Mouse (Mus musculus): ENCODE data around the gene Cacna1c.

Cacna1c gene

DNA sequence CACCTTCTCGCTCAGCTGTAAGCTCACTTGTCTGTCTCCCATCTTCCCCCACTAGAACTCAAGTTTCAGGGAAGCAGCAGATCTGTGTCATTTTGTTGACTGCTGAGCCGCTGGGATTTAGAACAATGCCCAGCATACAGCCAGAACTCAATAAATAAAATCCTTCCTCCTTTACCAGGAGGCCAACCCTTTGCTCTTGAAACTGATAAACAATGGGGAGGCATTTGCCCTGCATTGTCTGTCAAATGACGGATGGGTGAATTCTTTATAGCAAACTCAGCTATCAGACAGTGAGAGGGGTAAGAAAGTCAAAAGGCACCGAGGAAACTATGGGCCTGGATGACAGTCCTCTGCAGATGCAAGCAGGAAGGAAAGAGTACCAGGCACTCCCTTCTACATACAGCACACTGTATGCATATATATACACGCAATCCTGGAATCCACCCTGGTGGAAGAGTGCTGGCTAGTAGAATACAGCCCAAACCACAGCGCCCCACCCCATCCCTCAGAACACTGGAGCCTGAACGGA lies 187.5 kb downstream of the Cacna1c start:
- 75% methylated on average over 7 of the region's 7 CpGs for WGBS

DNA sequence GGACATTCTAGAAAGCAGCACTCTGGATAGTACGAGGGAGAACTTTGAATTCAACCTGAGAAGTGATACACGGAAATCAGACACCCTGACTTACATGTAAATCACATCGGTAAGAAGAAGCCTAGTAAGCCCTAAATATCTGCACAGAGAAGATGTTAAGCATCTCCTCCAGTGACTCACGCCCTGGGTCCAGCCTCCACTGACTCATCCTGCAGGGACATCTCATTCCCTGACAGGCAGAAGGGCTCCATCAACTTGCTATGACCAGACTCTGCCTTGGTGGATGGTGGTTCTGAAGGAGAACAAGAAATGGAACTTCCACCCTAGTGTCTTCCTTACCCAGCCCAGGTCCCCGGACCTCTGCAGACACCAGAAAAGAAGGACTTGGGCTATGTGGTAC lies 191.6 kb downstream of the Cacna1c start:
- 66% methylated on average over 5 of the region's 5 CpGs for WGBS

DNA sequence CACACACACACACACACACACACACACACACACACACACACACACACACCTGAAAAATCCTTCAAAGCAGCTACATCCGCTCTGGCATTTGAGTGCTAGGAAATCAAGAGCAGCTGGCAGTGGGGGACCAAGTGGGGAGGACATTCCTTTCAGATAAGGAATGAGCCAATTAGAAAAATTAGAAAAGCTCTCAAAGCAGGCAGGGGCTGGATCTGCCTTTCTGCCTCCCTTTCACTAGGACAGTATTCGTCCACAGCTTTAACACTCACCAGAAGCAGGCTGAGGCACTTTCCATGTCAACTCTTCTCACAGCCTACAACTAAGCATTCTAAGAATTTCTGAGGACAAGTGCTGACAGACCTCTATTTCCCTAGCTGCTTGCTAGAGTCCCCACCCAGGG lies 194.8 kb downstream of the Cacna1c start:
- 54% methylated on average over 2 of the region's 2 CpGs for WGBS

DNA sequence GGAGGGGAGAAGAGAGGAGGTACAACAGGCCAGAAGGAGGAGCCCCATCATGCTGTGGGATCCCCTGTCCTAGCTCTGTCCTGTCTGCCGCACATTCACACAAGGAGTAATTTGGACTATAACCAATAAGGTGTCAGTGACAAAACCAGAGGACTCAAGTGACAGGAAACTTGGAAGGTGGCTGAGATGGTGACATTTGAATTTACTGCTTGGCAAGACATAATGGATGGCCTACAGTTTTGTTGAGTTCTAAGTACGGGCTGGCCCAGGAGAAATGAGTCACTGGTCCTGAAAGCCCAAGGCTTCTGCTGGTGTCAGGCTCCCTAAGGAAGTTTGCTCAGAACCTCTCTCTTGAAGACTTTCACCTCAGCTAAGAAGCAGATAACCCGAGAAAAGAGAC lies 196.0 kb downstream of the Cacna1c start:
- 67% methylated on average over 3 of the region's 3 CpGs for WGBS

DNA sequence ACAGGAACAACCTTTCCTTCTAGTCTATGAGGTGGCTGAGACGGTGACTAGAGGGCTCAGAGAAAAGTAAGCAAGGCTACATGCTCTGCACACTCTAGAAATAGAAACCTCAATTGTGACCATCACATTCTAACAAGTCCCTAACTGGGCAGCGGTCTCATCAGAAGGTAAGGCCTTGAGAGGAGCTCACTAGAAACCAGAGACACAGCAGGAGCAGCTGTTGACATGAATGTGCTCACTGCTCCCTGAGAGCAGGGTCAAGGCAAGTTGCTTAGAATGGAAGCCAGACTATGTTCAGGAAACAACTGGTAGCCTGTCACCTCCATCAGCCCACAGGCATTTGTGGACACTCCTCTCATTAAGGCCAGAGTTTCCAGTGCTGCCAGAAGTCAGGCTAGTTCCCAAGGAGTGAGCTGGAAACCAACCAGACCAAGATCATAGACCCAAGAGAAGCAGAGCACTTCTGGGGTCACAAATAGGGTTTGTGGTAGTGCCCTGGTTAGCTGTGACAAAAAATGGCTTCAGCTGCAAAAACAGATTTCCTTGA lies 196.8 kb downstream of the Cacna1c start:
- WGBS = 92% methylated on average over 2 of the region's 2 CpGs

GRCm38 (mm10) chr6:118997397-118997796 lies 198.8 kb downstream of the Cacna1c start:
- WGBS = 92% methylated on average over 4 of the region's 4 CpGs

DNA sequence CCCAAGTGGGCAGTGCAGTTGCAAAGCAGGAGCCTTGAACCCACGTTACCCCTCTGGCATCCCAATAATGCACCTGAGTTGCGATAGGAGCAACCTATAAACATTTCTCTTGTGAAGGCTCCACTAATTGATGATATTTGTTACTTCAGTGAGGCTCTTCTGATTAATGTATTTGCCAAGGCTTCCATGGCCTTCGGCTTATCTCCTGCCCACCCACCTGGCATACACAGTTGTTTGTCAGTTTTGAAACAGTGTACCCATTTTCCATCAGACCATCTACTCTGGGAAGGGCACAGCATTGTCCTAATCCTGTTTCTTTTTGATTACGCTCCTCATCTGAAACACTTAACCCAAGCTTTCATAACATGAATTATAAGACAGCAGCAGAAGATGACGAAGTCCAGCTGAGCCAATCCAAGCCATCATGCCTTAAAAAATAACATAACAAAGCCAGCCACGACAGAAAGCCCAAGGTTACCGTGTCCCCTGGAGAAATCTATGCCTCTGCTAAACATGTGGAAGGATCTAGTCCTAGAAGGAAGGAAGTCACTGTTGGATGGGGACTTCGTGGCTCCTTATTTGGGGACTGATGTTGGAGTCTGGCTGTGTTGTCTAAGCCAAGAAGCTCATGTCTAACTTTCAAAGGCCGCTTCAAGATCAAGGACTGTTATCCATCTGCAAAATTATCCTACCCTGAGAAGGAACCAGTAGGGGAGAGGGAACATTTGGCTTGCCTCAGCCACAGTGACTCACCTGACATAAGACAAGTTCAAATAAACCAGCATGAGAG lies 201.8 kb downstream of the Cacna1c start:
- WGBS = 90% methylated on average over 9 of the region's 9 CpGs

DNA sequence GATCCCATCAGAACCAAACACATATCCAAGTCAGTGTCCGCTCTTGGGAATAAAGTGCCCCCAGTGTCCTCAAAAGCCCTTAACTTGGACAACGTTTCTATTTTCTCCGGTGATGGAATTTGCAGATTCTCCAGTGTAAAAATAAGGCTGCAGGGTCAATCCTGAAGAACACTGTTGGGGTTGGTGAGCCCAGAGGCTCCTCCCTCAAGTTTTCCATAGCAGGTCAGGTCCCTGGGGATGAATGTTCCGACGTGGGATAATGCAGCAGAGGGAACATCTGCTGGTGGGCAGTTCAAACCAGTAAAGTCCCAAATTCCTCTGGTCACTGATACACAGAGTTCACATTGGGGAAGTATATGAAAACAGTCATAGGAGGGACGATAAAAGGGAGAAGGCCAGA lies 203.8 kb downstream of the Cacna1c start:
- WGBS = 65% methylated on average over 6 of the region's 6 CpGs

DNA sequence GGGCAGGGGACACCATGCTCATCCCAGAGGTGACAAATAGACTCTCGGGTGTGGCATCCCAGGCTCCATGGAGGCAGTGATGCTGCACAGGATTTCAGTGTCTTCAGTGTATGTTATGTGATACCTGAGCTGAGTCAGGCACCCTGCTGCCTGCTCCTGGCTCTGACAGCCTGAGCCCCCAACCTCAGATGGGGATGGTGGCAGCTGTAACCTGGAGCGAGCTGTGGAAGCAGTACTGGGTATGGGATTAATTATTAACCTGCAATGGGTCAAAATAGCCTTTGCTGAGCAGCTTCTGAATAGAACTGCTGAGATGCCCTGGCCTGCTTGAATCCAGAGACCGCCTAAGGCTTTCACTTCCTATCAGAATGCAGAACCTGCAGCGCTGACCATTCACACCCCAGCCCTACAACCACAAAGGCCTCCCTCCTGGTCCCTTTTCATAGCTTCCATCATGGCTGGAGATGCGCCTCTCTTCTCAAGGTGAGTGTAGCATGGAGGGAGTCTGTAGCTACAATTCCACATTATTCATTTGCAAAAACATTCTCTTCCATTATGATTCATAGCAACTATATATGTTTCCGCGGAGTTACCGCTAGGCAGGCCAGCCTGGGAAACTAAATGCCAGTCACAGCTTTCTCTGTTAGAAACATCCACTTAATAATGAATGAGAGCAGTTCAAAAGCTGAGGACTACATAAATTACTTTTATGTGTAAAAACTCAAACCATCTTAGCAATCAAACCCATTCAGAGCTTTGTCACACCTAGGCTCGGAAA lies 206.0 kb downstream of the Cacna1c start:
- 69% methylated on average over 9 of the region's 9 CpGs for WGBS

DNA sequence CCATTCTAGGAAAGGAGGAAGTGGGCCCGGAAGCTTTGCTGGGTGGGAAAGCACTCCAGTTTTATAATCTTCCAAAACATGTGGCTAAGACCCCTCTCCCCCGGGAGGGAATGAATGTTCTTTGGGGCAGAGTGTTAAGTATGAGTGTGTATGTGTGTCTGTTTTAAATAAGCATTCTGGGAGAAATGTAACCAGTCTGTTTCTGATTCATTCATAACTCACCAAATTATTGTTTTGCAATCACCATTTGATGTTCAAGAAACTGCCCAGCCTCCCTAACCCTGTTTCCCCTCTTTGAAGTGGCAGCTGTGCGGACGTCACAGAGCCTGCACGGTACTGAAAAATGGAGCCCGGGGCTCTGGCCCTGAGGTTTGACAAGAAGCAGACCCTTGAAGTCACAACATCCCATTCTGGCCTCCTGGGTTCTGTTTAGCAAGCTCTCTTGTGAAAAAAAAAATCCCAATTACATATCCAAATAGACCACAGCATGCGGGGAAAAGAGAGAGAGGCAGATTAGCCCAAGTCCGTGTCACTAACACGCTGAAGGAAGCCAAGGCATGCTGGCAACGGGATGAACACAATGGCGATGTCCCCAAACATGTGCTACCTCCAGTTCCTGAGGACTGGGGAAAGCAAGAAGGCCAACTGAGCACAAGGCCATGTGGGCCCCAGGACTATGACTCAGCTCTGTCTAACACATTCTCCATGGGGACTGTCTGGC lies 211.9 kb downstream of the Cacna1c start:
- 43% methylated on average over 11 of the region's 11 CpGs for WGBS

- 85% methylated on average over 8 of the region's 8 CpGs for WGBS
Observed at GRCm38 (mm10) chr6:118983471-118984040, 212.7 kb downstream of the Cacna1c start.

DNA sequence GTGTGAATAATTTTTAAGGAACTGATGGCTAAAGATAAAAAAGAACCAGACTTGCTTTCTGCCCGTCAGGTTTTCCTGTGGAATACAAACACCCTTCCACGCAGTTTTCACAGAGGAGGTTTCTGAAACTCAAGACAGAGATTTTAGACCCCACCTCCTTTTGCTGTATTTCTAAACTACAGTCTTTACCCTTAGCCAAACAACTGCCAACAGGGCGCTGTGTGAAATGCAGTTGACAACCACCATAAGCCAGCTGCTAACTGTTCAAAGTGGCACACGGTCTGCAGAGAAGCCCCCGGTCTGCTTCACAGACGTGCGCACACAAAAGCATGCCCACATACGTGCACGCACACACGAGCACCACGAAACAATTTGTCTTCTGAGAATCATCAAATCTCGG lies 216.0 kb downstream of the Cacna1c start:
- 57% methylated on average over 12 of the region's 12 CpGs for WGBS

DNA sequence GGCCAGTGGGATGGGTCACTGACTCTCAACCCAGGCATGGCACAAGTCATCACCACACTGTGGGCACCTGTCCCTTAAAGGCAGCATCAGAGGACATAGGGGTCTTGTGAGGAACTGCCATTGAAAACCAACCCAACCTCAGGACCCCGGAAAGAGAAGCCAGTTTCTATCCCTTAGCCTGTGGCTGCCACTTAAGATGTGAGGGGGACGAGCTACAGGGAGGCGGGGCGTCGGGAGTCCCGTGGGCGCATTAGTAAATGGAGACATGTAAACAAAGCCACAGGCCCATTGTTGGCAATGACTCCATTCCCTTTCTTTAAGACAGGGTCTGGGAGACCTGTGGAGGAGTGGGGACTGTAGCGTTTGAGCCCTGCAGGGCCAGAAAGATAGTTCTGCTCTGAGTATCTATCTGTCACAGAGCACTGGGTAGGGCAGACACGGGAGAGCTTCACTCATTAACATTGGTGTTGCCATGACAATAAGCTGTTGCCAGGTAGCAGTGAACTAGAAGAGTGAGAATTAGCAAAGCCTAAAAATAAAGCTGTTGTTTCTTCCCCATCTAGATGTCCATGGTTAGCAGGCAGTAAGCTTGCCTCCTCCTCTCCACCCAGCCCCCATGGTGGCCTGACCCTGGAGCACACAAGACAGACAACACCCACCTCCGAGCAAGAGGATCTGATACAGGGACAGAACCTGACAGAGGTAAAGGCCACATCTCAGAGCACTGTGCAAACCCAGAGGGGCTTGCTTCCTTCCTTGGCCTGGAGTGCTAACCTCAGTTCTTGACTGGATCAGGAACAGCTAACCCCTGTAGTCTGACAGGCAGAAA lies 218.6 kb downstream of the Cacna1c start:
- 26% methylated on average over 10 of the region's 10 CpGs for WGBS

GRCm38 (mm10) chr6:118976617-118977016 lies 219.6 kb downstream of the Cacna1c start:
- WGBS = 51% methylated on average over 14 of the region's 14 CpGs

GRCm38 (mm10) chr6:118971844-118972531 lies 224.2 kb downstream of the Cacna1c start:
- WGBS = 58% methylated on average over 9 of the region's 10 CpGs

DNA sequence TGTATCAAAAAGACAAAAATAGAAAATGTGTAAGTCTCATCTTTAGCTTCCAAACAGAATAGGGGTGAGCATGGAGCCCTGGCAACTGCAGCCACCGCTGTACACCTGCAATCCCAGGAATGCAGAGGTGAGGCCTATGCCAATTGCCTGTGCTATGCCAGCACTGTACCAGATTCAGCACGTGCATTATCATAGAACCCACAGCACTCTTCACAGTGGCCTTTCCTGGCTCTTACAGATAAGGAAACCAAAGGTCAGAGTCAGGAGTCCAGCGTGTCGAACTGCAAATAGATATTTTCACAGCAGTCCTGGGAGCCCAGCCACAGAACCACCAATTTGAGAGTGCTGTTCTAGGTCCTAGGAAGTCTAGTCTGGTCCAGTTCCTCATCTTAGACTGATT lies 227.4 kb downstream of the Cacna1c start:
- 61% methylated on average over 4 of the region's 4 CpGs for WGBS

GRCm38 (mm10) chr6:118966904-118967303 lies 229.3 kb downstream of the Cacna1c start:
- WGBS = 44% methylated on average over 4 of the region's 4 CpGs

DNA sequence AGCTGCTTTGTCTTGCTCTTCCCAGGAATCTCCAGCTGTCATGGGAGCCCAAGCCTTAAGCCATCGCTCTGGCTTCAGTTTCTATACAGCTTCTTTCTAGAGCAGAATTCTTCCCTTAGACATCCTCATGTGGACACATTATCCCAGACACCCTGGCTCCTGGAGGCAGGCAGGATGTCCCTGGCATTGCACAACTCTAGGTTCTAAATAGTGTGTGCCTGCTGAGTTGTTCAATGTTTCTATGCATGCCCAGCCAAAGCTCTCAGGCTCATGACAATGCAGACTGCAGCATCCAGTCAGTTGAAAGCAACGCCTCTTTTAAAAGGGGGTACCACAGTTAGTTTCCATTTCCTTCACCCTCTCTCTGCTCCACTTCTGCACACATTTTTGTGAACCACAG lies 230.6 kb downstream of the Cacna1c start:
- WGBS = 57% methylated on average over 2 of the region's 2 CpGs

DNA sequence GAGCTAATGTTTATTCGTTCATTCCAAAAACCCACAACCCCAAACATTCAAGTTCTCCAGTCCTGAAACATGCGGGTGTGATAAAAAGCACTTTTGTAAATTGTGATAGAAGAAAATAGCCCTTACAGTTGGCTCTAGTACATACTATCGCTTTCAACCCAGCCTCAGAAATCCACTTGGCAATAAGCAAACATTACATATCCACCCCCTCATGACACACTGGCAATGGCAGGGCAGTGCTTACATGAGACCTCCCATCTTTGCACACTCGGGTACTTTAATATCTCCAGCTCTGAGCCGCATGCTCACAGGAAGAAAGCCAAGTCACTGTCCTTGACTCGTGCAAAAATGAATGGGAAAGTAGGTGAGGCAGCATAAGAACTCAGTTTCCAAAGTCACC lies 232.4 kb downstream of the Cacna1c start:
- WGBS = 50% methylated on average over 6 of the region's 6 CpGs

DNA sequence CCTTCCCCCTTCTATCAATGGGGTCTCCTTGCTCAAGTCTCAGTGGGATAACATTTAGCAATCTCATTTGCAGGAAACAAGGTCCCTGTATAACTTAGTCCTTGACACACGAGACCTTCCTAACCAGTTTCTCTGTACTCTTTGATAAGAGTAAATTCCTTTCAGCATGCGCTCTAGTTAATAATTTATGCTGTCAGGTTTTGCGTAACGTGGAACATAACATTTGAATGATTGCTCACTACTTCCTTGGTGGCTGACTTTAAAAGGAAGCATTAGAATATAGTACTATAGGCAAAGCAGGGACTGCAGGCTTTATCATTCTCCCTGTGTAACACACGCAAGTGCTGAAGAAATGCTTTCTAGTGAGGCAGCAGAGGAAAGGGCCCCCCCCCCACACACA lies 232.9 kb downstream of the Cacna1c start:
- 81% methylated on average over 5 of the region's 5 CpGs for WGBS

Data from cerebral cortex, adult 2 months (tissue).